Mouse (Mus musculus) lung, postnatal 0 days (tissue): ENCODE measurements around the gene Srsf10. TPM values are rescaled to one million over a fixed set of nuclear protein-coding genes. Genes with fewer than 3 reads are reported as not detected.

ENCODE experiments used
- ATAC-seq: fragments of 200-750 bp; cut with Nextera tagmentation; 2 replicates; pipeline ENCODE4 v1.8.0; 2017; ENCODE audit warnings: moderate library complexity
- DNase-seq: peaks from one replicate; pipeline ENCODE4 v3.0.0-alpha.2; 2016; ENCODE audit warnings: low spot score
- H3K27ac ChIP-seq: fragments of 300-500 bp; sonication (generic); 2 replicates; pipeline ENCODE4 v1.5.1; 2014; ENCODE audit warnings: antibody characterized with exemption, mild to moderate bottlenecking, low read length, mixed read lengths
- H3K27me3 ChIP-seq: fragments of 300-500 bp; sonication (generic); replicated peaks from 2 replicates; pipeline ENCODE4 v1.6.1; 2014; ENCODE audit warnings: low read length, mixed read lengths; ENCODE audit not compliant: insufficient read depth
- H3K36me3 ChIP-seq: fragments of 300-500 bp; sonication (generic); 2 replicates; pipeline ENCODE4 v1.6.1; 2014; ENCODE audit warnings: low read length, mixed read lengths; ENCODE audit not compliant: insufficient read depth
- H3K4me1 ChIP-seq: fragments of 300-500 bp; sonication (generic); 2 replicates; pipeline ENCODE4 v1.6.1; 2014; ENCODE audit warnings: antibody characterized with exemption, low read depth, low read length, mixed read lengths; ENCODE audit not compliant: insufficient read depth
- H3K4me2 ChIP-seq: fragments of 300-500 bp; sonication (generic); replicated peaks from 2 replicates; pipeline ENCODE4 v1.6.1; 2014; ENCODE audit warnings: low read depth, mild to moderate bottlenecking, low read length, moderate library complexity, mixed read lengths
- H3K4me3 ChIP-seq: fragments of 300-500 bp; sonication (generic); 2 replicates; pipeline ENCODE4 v1.5.1; 2014; ENCODE audit warnings: low read depth, low read length
- H3K9ac ChIP-seq: fragments of 300-500 bp; sonication (generic); replicated peaks from 2 replicates; pipeline ENCODE4 v1.6.1; 2014; ENCODE audit warnings: low read depth, mild to moderate bottlenecking
- H3K9me3 ChIP-seq: fragments of 300-500 bp; sonication (generic); 2 replicates; pipeline ENCODE4 v1.6.1; 2016; ENCODE audit warnings: low read length, mixed read lengths
- CTCF ChIP-seq: IDR thresholded peaks from 2 replicates; pipeline ENCODE4 v1.5.1; 2016; ENCODE audit warnings: antibody characterized with exemption, mild to moderate bottlenecking
- EP300 ChIP-seq: IDR thresholded peaks from 2 replicates; pipeline ENCODE4 v1.6.1; 2016; ENCODE audit warnings: antibody characterized with exemption, mild to moderate bottlenecking, control low read depth
- whole genome bisulfite sequencing: fragments of 180-500 bp; shearing (Covaris S2); extraction: QIAGEN DNeasy Blood & Tissue Kit; methylation state at CpG from one replicate; pipeline ENCODE4 v1.1.7; 2014; 5-methylcytosine and 5-hydroxymethylcytosine counted together
- polyA plus RNA-seq: library from polyadenylated mRNA; unstranded; fragments of >200 nt; fragmentation: Nextera tagmentation; extraction: Ambion mirVana; gene quantifications from 2 replicates; pipeline ENCODE4 v1.2.1, GENCODE M21; 2015

The Srsf10 gene
- polyA plus RNA-seq, 1 experiment from 2014 or later, result 153 TPM

- TF ChIP-seq EP300, result no peak
- TF ChIP-seq CTCF, result no peak
- Histone ChIP-seq H3K36me3 (no peaks in the 10 kb centered on the region), H3K4me3 (no peak overlapping the region), H3K4me2 (no peak overlapping the region), H3K27ac (no peak overlapping the region), H3K4me1 (peaks cover 6% of the 10 kb centered on the region; the same call in 1 of the 2 replicates), H3K9me3 (no peaks in the 10 kb centered on the region), H3K27me3 (no peaks in the 10 kb centered on the region), H3K9ac (no peak overlapping the region)
- ATAC-seq, result no peak
- DNase-seq, result no peak
- 71% methylated on average over 4 of the region's 4 CpGs for WGBS
Measured at GRCm38 (mm10) chr4:135886184-135886583, 30.6 kb downstream of the Srsf10 start.

- DNase-seq (no peak), ATAC-seq (no peak)
- 86% methylated on average over 24 of the region's 24 CpGs for WGBS
- Histone ChIP-seq H3K4me3 (no peak overlapping the region), H3K36me3 (no peaks in the 10 kb centered on the region), H3K9me3 (no peaks in the 10 kb centered on the region), H3K9ac (no peak overlapping the region), H3K4me2 (no peak overlapping the region), H3K27me3 (no peaks in the 10 kb centered on the region), H3K4me1 (peaks cover under 1% of the 10 kb centered on the region; the same call in 1 of the 2 replicates), H3K27ac (no peak overlapping the region)
- TF ChIP-seq CTCF, result no peak
- TF ChIP-seq EP300, result no peak
Measured at GRCm38 (mm10) chr4:135888448-135889057, 33.0 kb downstream of the Srsf10 start.

GRCm38 (mm10) chr4:135889146-135889883 lies 33.8 kb downstream of the Srsf10 start:
- DNase-seq, result no peak
- Histone ChIP-seq H3K9me3 (no peaks in the 10 kb centered on the region), H3K27ac (no peak overlapping the region), H3K27me3 (no peaks in the 10 kb centered on the region), H3K4me2 (no peak overlapping the region), H3K36me3 (no peaks in the 10 kb centered on the region), H3K4me3 (no peak overlapping the region), H3K9ac (no peak overlapping the region), H3K4me1 (no peaks in the 10 kb centered on the region)
- ATAC-seq, result no peak
- WGBS, result 80% methylated on average over 7 of the region's 7 CpGs
- TF ChIP-seq CTCF, result no peak
- TF ChIP-seq EP300, result no peak

GRCm38 (mm10) chr4:135889884-135890283 lies 34.3 kb downstream of the Srsf10 start:
- Histone ChIP-seq H3K36me3 (no peaks in the 10 kb centered on the region), H3K27ac (no peak overlapping the region), H3K4me3 (no peak overlapping the region), H3K27me3 (no peaks in the 10 kb centered on the region), H3K9me3 (no peaks in the 10 kb centered on the region), H3K4me1 (no peaks in the 10 kb centered on the region), H3K9ac (no peak overlapping the region), H3K4me2 (no peak overlapping the region)
- TF ChIP-seq CTCF (peak; percentile 95), EP300 (no peak)
- peak; percentile 94 for ATAC-seq
- WGBS, result 3% methylated on average over 4 of the region's 4 CpGs
- DNase-seq, result peak; percentile 90

GRCm38 (mm10) chr4:135891539-135891938 lies 36.0 kb downstream of the Srsf10 start:
- Histone ChIP-seq H3K9ac (no peak overlapping the region), H3K4me3 (no peak overlapping the region), H3K4me1 (no peaks in the 10 kb centered on the region), H3K9me3 (no peaks in the 10 kb centered on the region), H3K27me3 (no peaks in the 10 kb centered on the region), H3K36me3 (no peaks in the 10 kb centered on the region), H3K4me2 (no peak overlapping the region), H3K27ac (no peak overlapping the region)
- DNase-seq (no peak), ATAC-seq (no peak)
- TF ChIP-seq CTCF, result no peak
- TF ChIP-seq EP300, result no peak
- 78% methylated on average over 2 of the region's 2 CpGs for WGBS

- Histone ChIP-seq H3K27me3 (no peaks in the 10 kb centered on the region), H3K4me1 (no peaks in the 10 kb centered on the region), H3K9ac (no peak overlapping the region), H3K4me3 (no peak overlapping the region), H3K4me2 (no peak overlapping the region), H3K36me3 (no peaks in the 10 kb centered on the region), H3K9me3 (no peaks in the 10 kb centered on the region), H3K27ac (no peak overlapping the region)
- peak; percentile 46 for DNase-seq
- 33% methylated on average over 4 of the region's 4 CpGs for WGBS
- TF ChIP-seq EP300, result no peak
- peak; percentile 54 for TF ChIP-seq CTCF
- peak; percentile 23; the same call in 1 of the 2 replicates for ATAC-seq
Measured at GRCm38 (mm10) chr4:135892884-135893283, 37.3 kb downstream of the Srsf10 start.
